In genomic region chr7:120869883-120870282, GRCm38 (mm10) we compare ENCODE assay signal across 14 mouse cellular contexts. TPM values are rescaled to one million over a fixed set of nuclear protein-coding genes. Genes with fewer than 3 reads are reported as not detected.
DNase-seq lines count a peak whose midpoint lies in the region; ATAC-seq and TF ChIP-seq lines count a peak whose summit lies in the region.
"Had no signal": no experiment of that assay in that cellular context is flagged by ENCODE, and none has a peak within 500 bp of the region (broad histone marks: within the 10 kb centered on the region; RNA-seq: fewer than 3 reads in every experiment).

No protein-coding gene starts in this region.

- H3K4me3 ChIP-seq in kidney, embryonic 16.5 days (ENCODE audit: low read length): no peak overlapping the region
- no peak overlapping the region for H3K4me3 ChIP-seq in testis, adult 2 months (ENCODE audit: control insufficient read depth, low read depth, low read length)
- H3K4me3 ChIP-seq in intestine, embryonic 15.5 days (replicated peaks): no peak overlapping the region
- no peak overlapping the region for H3K4me3 ChIP-seq in stomach, embryonic 15.5 days (replicated peaks)
- H3K4me3 ChIP-seq: layer of hippocampus, adult 2 months had no signal

- peaks cover 19% of the 10 kb centered on the region for H3K4me1 ChIP-seq in kidney, embryonic 16.5 days (ENCODE audit: insufficient read depth, low read length)
- peaks cover 5% of the 10 kb centered on the region; the same call in 1 of the 2 replicates for H3K4me1 ChIP-seq in testis, adult 2 months (ENCODE audit: control insufficient read depth, insufficient read depth, low read length)
- H3K4me1 ChIP-seq in intestine, embryonic 15.5 days (replicated peaks): peaks cover 44% of the 10 kb centered on the region
- peaks cover 45% of the 10 kb centered on the region for H3K4me1 ChIP-seq in stomach, embryonic 15.5 days

- no peaks in the 10 kb centered on the region for H3K36me3 ChIP-seq in kidney, embryonic 16.5 days (ENCODE audit: insufficient read depth, low read length)
- no peaks in the 10 kb centered on the region for H3K36me3 ChIP-seq in testis, adult 2 months (ENCODE audit: control insufficient read depth, insufficient read depth, low read length)
- no peaks in the 10 kb centered on the region for H3K36me3 ChIP-seq in intestine, embryonic 15.5 days
- H3K36me3 ChIP-seq in stomach, embryonic 15.5 days: no peaks in the 10 kb centered on the region

- no peaks in the 10 kb centered on the region for H3K9me3 ChIP-seq in kidney, embryonic 16.5 days (ENCODE audit: low read length)
- H3K9me3 ChIP-seq in intestine, embryonic 15.5 days: no peaks in the 10 kb centered on the region
- H3K9me3 ChIP-seq in stomach, embryonic 15.5 days: no peaks in the 10 kb centered on the region

- DNase-seq in kidney, adult 11 months: no peak
- no peak for DNase-seq in testis, postnatal 10 days (ENCODE audit: low spot score)
- DNase-seq in adrenal gland, postnatal 36 days: no peak
- DNase-seq in urinary bladder, postnatal 10 days (ENCODE audit: low spot score): no peak
- DNase-seq: adrenal gland, adult 8-10 months had no signal

- WGBS in kidney, embryonic 16.5 days: 36% methylated on average over 5 of the region's 5 CpGs
- 22% methylated on average over 5 of the region's 5 CpGs for WGBS in intestine, embryonic 15.5 days
- WGBS in stomach, embryonic 15.5 days: 24% methylated on average over 5 of the region's 5 CpGs

- H3K27ac ChIP-seq in kidney, embryonic 16.5 days (ENCODE audit: low read length): peak overlapping the region; percentile 29
- H3K27ac ChIP-seq in testis, adult 2 months (ENCODE audit: control insufficient read depth, insufficient read depth, low read depth, low read length): peak overlapping the region; percentile 49
- peak overlapping the region; percentile 58 for H3K27ac ChIP-seq in intestine, embryonic 15.5 days
- peak overlapping the region; percentile 82 for H3K27ac ChIP-seq in stomach, embryonic 15.5 days
- H3K27ac ChIP-seq: layer of hippocampus, adult 2 months had no signal

- TF ChIP-seq POLR2A in testis, adult 2 months (IDR thresholded peaks at IDR 0.05; ENCODE audit: control insufficient read depth, low read depth, low read length): no peak

- no peak for TF ChIP-seq CTCF in testis, adult 2 months (IDR thresholded peaks at IDR 0.05; ENCODE audit: control insufficient read depth, insufficient read depth, insufficient replicate concordance, low read depth, low read length)

- peak; percentile 46; the same call in 1 of the 2 replicates for ATAC-seq in kidney, embryonic 16.5 days (ENCODE audit: low FRiP score, low TSS enrichment)
- ATAC-seq in intestine, embryonic 15.5 days: no peak
- ATAC-seq in stomach, embryonic 15.5 days (ENCODE audit: insufficient read depth, low FRiP score, low read depth): peak; percentile 28; the same call in 1 of the 2 replicates
- ATAC-seq: forebrain, embryonic 14.5 days had no signal

- H3K27me3 ChIP-seq in kidney, embryonic 16.5 days (ENCODE audit: insufficient read depth, low read length): no peaks in the 10 kb centered on the region
- H3K27me3 ChIP-seq in testis, adult 2 months (ENCODE audit: control insufficient read depth, insufficient read depth, low read length): no peaks in the 10 kb centered on the region
- no peaks in the 10 kb centered on the region for H3K27me3 ChIP-seq in intestine, embryonic 15.5 days (replicated peaks)
- no peaks in the 10 kb centered on the region for H3K27me3 ChIP-seq in stomach, embryonic 15.5 days (replicated peaks)

- no peak overlapping the region for H3K9ac ChIP-seq in kidney, embryonic 16.5 days (replicated peaks; ENCODE audit: low read length)
- H3K9ac ChIP-seq in intestine, embryonic 15.5 days: no peak overlapping the region
- H3K9ac ChIP-seq in stomach, embryonic 15.5 days: no peak overlapping the region

- H3K4me2 ChIP-seq in kidney, embryonic 16.5 days (replicated peaks; ENCODE audit: low read depth, low read length): no peak overlapping the region
- H3K4me2 ChIP-seq in intestine, embryonic 15.5 days (replicated peaks): no peak overlapping the region
- no peak overlapping the region for H3K4me2 ChIP-seq in stomach, embryonic 15.5 days

RNA-seq across cellular contexts. Expression of gene Eef2k, which starts 27.3 kb away (rescaled TPM):
- polyA plus RNA-seq in kidney, embryonic 16.5 days (2015; fragmentation: Nextera tagmentation; extraction: Ambion mirVana): 27.9 and 31.1 TPM in 2 replicates
- 10.5 and 13.6 TPM in 2 replicates for polyA plus RNA-seq in testis, adult 2 months (2012; rRNA removed)
- 44.4 and 47.2 TPM in 2 replicates for polyA plus RNA-seq in intestine, embryonic 15.5 days (2015; fragmentation: Nextera tagmentation; extraction: Ambion mirVana)
- polyA plus RNA-seq in stomach, embryonic 15.5 days (2015; fragmentation: Nextera tagmentation; extraction: Ambion mirVana): 54.3 and 58.0 TPM in 2 replicates
- 10 to 100 TPM; 25.6 to 51.8 TPM for total RNA-seq in adrenal gland, postnatal 36 days (2021)

RNA-seq across cellular contexts. Expression of gene Polr3e, which starts 47.7 kb away (rescaled TPM):
- polyA plus RNA-seq in kidney, embryonic 16.5 days (2015; fragmentation: Nextera tagmentation; extraction: Ambion mirVana): 45.6 and 46.4 TPM in 2 replicates
- polyA plus RNA-seq in testis, adult 2 months (2012; rRNA removed): 25.8 and 26.9 TPM in 2 replicates
- polyA plus RNA-seq in intestine, embryonic 15.5 days (2015; fragmentation: Nextera tagmentation; extraction: Ambion mirVana): 40.3 and 41.5 TPM in 2 replicates
- 34.4 and 36.4 TPM in 2 replicates for polyA plus RNA-seq in stomach, embryonic 15.5 days (2015; fragmentation: Nextera tagmentation; extraction: Ambion mirVana)
- 10 to 100 TPM; 23.1 to 25.9 TPM for total RNA-seq in adrenal gland, postnatal 36 days (2021)

RNA-seq across cellular contexts. Expression of gene Gm5737, which starts 57.7 kb away (rescaled TPM):
- not detected in 2 replicates for polyA plus RNA-seq in kidney, embryonic 16.5 days (2015; fragmentation: Nextera tagmentation; extraction: Ambion mirVana)
- 0.16 and 0.31 TPM in 2 replicates for polyA plus RNA-seq in testis, adult 2 months (2012; rRNA removed)
- not detected in 2 replicates for polyA plus RNA-seq in intestine, embryonic 15.5 days (2015; fragmentation: Nextera tagmentation; extraction: Ambion mirVana)
- not detected in 2 replicates for polyA plus RNA-seq in stomach, embryonic 15.5 days (2015; fragmentation: Nextera tagmentation; extraction: Ambion mirVana)
- not detected for total RNA-seq in adrenal gland, postnatal 36 days (2021)
- total RNA-seq: adrenal gland, adult 8-10 months; heart, postnatal 4 days; megakaryocyte-erythroid progenitor cell, adult 5-6 weeks; MEL had no signal
- polyA plus RNA-seq: forebrain, embryonic 14.5 days had no signal

Comparison
In these comparisons a context has a peak if more than half of its experiments do, and no peak if none do; other contexts are left out.
1. H3K27ac ChIP-seq: peak in every context shown above with its lines; median percentile 82 in stomach, embryonic 15.5 days; 58 in intestine, embryonic 15.5 days; 49 in testis, adult 2 months; 29 in kidney, embryonic 16.5 days.